Mouse (Mus musculus) forebrain, embryonic 12.5 days (tissue): Measurements from ENCODE around the gene Zc3h13. TPM values are rescaled to one million over a fixed set of nuclear protein-coding genes. Genes with fewer than 3 reads are reported as not detected.

ENCODE experiments used
- ATAC-seq: fragments of 200-750 bp; cut with Nextera tagmentation; 2 replicates; pipeline ENCODE4 v1.8.0; 2017; ENCODE audit warnings: moderate TSS enrichment; ENCODE audit not compliant: low FRiP score
- H3K27ac ChIP-seq: fragments of 300-500 bp; sonication (generic); 2 replicates; pipeline ENCODE4 v1.5.1; 2016; ENCODE audit warnings: mild to moderate bottlenecking
- H3K27me3 ChIP-seq: fragments of 300-500 bp; sonication (generic); 2 replicates; pipeline ENCODE4 v1.6.1; 2016; ENCODE audit warnings: mild to moderate bottlenecking
- H3K36me3 ChIP-seq: fragments of 300-500 bp; sonication (generic); replicated peaks from 2 replicates; pipeline ENCODE4 v1.6.1; 2016; ENCODE audit warnings: mild to moderate bottlenecking
- H3K4me1 ChIP-seq: fragments of 300-500 bp; sonication (generic); 2 replicates; pipeline ENCODE4 v1.6.1; 2016
- H3K4me2 ChIP-seq: fragments of 300-500 bp; sonication (generic); 2 replicates; pipeline ENCODE4 v1.6.1; 2016; ENCODE audit warnings: mild to moderate bottlenecking, moderate library complexity
- H3K4me3 ChIP-seq: fragments of 300-500 bp; sonication (generic); replicated peaks from 2 replicates; pipeline ENCODE4 v1.5.1; 2016; ENCODE audit warnings: mild to moderate bottlenecking
- H3K9ac ChIP-seq: fragments of 300-500 bp; sonication (generic); 2 replicates; pipeline ENCODE4 v1.6.1; 2016; ENCODE audit warnings: mild to moderate bottlenecking
- H3K9me3 ChIP-seq: fragments of 300-500 bp; sonication (generic); 2 replicates; pipeline ENCODE4 v1.6.1; 2016
- WGBS: fragments of 180-500 bp; shearing (Covaris S2); methylation state at CpG from one replicate; pipeline ENCODE4 v1.1.7; 2016; 5-methylcytosine and 5-hydroxymethylcytosine counted together
- polyA plus RNA-seq: library from polyadenylated mRNA; unstranded; fragments of >200 nt; fragmentation: Nextera tagmentation; extraction: Ambion mirVana; gene quantifications from 2 replicates; pipeline ENCODE4 v1.2.1, GENCODE M21; 2016

Gene Zc3h13
- 48.1 and 49.6 TPM in 2 replicates for polyA plus RNA-seq

DNA sequence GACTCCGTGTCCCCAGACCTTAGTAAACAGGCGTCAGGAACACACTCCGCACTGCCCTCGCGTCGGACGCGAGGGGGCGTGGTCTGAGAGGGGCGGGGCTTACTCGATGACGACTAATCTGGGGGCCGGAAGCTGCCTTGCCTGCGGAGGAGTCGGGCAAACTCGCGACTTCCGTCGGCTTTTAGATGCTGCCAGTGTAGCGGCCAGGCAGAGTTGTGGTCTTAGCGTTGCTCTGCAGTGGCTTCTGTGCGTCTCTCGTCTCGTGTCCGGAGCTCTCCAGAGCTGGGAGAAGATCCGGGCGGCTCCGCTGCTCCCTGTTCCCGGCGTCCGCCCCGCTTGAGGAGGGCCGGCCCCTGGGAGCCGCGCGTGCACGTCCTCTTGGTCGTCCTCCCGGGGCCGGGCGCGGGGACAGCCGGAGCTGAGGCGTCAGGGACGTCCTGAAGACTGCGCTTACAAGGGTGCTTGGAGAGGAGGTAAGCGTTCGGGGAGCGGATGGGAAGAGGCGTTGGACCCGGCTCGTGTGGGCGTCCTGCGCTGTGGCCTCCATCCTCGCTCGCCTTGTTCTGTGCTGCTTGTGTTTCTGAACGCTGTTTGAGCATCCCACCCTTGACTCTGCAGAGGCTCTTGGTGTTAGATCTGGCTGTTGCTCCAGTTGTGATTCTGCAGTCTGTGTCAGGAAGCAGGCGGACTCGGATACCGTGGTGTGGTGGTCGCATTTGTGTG is at the start of gene Zc3h13:
Gene Zc3h13, plus strand, starts transcription at position 181 of the 723 bp plus-strand sequence.
- ATAC-seq: peak; percentile 99
- peak within 1 kb of the TSS; percentile 90 for H3K4me2 ChIP-seq
- peak within 1 kb of the TSS; percentile 82 for H3K27ac ChIP-seq
- H3K27me3 ChIP-seq: peaks cover 5% of the 10 kb centered on the region; the same call in 1 of the 2 replicates
- under 1% methylated on average over 61 of the region's 61 CpGs for WGBS
- H3K9ac ChIP-seq: peak within 1 kb of the TSS; percentile 85
- peak within 1 kb of the TSS; percentile 88 for H3K4me3 ChIP-seq
- H3K36me3 ChIP-seq: no peaks in the 10 kb centered on the region
- H3K9me3 ChIP-seq: no peaks in the 10 kb centered on the region
- peaks cover 13% of the 10 kb centered on the region for H3K4me1 ChIP-seq

DNA sequence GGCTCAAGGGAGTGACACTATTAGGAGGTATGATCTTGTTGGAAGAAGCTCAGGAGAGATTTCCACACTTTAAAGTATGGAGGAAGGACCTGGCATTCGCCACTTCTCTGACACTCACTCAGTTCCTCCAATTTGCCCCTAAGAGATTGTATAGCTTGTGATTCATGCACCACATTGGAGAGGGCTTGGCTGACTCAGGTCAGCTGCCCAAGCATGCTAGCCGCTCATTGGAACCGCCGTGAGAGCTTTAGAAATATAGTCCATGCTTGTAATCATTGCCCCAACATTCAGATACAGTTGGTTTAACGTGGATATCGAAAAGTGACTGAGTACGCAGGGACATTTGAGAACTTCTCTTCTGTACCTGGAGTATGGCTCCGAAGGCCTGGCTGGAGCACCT is 48.6 kb upstream of the Zc3h13 start:
- Histone ChIP-seq H3K36me3 (no peaks in the 10 kb centered on the region), H3K4me2 (peak overlapping the region; percentile 32), H3K4me3 (no peak overlapping the region; the same call in 1 of the 2 replicates), H3K27ac (peak overlapping the region; percentile 93), H3K9me3 (no peaks in the 10 kb centered on the region), H3K27me3 (no peaks in the 10 kb centered on the region; the same call in 1 of the 2 replicates), H3K9ac (no peak overlapping the region), H3K4me1 (peaks cover 22% of the 10 kb centered on the region)
- ATAC-seq: peak; percentile 54; the same call in 1 of the 2 replicates
- WGBS: 38% methylated on average over 8 of the region's 8 CpGs

DNA sequence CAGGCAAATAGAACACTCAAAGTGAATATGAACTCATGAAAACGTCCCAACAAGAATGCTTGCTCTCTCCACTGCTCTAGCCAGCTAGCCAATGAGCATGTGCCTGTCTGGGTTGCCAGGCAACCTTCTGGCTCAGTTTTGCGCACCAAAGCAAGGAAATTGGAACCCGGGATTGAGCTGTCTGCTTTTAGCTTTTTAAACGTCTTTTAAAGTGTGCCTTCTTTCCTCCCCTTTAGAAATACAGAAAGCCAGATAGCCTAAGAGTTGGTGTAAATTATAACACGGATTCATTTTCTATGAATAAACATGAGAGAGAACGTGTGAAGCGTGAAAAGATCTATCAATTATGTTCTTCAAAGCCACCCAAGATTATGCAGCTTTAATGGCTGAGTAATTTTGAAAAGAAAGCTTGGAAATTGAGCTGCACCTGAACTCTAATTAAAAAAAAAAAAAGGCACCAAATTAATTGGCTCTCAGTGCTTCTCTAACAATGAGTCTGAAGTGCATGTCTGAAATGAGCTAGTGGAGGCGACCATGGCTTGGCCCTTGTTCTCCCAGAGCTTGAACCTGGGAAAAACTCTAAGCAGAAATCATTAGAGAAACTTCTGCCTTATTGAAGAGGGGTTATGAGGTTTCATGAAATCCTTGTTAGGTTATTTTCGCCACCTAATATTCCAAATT is 48.1 kb upstream of the Zc3h13 start:
- peak; percentile 90 for ATAC-seq
- H3K4me3 ChIP-seq: no peak overlapping the region; the same call in 1 of the 2 replicates
- WGBS: 9% methylated on average over 9 of the region's 9 CpGs
- H3K27ac ChIP-seq: peak overlapping the region; percentile 95
- H3K36me3 ChIP-seq: no peaks in the 10 kb centered on the region
- peaks cover 22% of the 10 kb centered on the region for H3K4me1 ChIP-seq
- H3K9me3 ChIP-seq: no peaks in the 10 kb centered on the region
- H3K27me3 ChIP-seq: no peaks in the 10 kb centered on the region; the same call in 1 of the 2 replicates
- H3K9ac ChIP-seq: no peak overlapping the region
- H3K4me2 ChIP-seq: peak overlapping the region; percentile 32

DNA sequence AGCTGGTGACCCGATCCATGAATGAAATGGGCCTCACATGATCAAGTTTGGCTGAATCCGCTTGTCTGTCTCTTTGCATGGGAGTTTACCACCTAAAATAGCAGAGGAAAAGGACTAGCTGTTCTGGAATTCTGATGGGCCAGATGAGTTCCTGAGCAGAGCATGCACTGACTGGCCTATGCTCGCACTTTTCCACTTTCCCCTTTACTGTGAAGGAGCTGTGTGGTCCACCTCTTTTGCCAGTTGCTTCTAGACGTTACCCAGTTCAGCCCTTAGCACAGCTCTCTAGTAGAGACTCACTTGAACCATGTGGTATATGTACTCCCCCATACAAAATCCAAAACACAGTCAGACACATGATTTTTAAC is 47.6 kb upstream of the Zc3h13 start:
- H3K4me3 ChIP-seq: no peak overlapping the region
- H3K9ac ChIP-seq: no peak overlapping the region
- 21% methylated on average over 4 of the region's 4 CpGs for WGBS
- peak overlapping the region; percentile 95 for H3K27ac ChIP-seq
- H3K4me1 ChIP-seq: peaks cover 22% of the 10 kb centered on the region
- peak overlapping the region; percentile 32; the same call in 1 of the 2 replicates for H3K4me2 ChIP-seq
- H3K27me3 ChIP-seq: no peaks in the 10 kb centered on the region; the same call in 1 of the 2 replicates
- H3K36me3 ChIP-seq: no peaks in the 10 kb centered on the region
- ATAC-seq: peak; percentile 52; the same call in 1 of the 2 replicates
- no peaks in the 10 kb centered on the region for H3K9me3 ChIP-seq

DNA sequence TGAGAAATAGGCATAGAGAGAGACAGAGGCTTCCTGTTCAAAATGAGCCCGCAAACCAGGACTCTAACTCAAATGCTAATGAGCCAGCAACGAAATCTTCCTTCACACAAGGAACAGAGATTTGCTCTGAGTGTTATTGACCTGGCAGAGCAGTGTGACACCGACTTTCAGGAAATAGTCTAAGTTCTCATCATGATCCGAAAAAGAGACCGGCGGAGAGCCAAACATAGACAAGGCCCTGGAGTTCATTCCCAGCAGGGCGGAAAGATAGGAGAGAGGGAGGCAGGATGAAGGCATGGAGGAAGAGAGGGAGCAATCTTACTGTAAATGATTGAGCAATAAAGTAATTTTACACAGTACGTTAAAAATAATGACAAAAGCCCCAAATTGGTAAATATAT is 47.1 kb upstream of the Zc3h13 start:
- H3K4me1 ChIP-seq: peaks cover 22% of the 10 kb centered on the region

DNA sequence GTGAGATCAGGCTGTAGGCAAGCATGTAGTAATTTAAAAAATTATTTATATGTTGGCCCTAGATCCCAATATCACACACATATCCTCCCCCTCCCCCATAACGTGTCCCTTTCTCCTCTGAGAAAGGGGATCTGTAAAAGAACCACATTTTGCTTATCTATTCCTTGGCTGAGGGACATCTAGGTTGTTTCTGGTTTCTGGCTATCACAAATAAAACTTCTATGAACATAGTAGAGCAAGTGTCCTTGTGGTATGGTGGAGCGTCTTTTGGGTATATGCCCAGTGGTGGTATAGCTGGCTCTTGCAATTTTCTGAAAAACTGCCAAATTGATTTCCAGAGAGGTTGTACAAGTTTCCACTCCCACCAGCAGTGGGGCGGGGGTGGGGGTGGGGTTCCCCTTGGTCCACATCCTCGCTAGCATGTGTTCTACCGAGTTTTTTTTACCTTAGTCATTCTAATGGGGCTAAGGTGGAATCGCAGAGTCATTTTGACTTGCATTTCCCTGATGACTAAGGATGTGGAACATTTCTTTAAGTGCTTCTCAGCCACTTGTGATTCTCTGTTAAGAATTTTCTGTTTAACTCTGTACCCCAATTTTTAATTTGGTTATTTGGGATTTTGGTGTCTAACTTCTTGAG is 46.0 kb upstream of the Zc3h13 start:
- Histone ChIP-seq H3K4me2 (no peak overlapping the region), H3K4me3 (no peak overlapping the region), H3K4me1 (peaks cover 22% of the 10 kb centered on the region), H3K27ac (peak overlapping the region; percentile 95; the same call in 1 of the 2 replicates), H3K27me3 (no peaks in the 10 kb centered on the region; the same call in 1 of the 2 replicates), H3K9me3 (no peaks in the 10 kb centered on the region), H3K9ac (no peak overlapping the region), H3K36me3 (no peaks in the 10 kb centered on the region)
- 78% methylated on average over 6 of the region's 6 CpGs for WGBS
- ATAC-seq: no peak

More for the DNA sequence above, 47.1 kb upstream of the Zc3h13 start:
- no peak overlapping the region for H3K4me2 ChIP-seq
- H3K9ac ChIP-seq: no peak overlapping the region
- ATAC-seq: no peak
- H3K4me3 ChIP-seq: no peak overlapping the region
- H3K27me3 ChIP-seq: no peaks in the 10 kb centered on the region; the same call in 1 of the 2 replicates
- peak overlapping the region; percentile 95 for H3K27ac ChIP-seq
- no peaks in the 10 kb centered on the region for H3K9me3 ChIP-seq
- 59% methylated on average over 8 of the region's 8 CpGs for WGBS
- no peaks in the 10 kb centered on the region for H3K36me3 ChIP-seq

- H3K9me3 ChIP-seq: no peaks in the 10 kb centered on the region
- no peaks in the 10 kb centered on the region; the same call in 1 of the 2 replicates for H3K27me3 ChIP-seq
- no peak for ATAC-seq
- H3K9ac ChIP-seq: no peak within 1 kb of the TSS
- H3K4me2 ChIP-seq: no peak within 1 kb of the TSS
- H3K27ac ChIP-seq: no peak within 1 kb of the TSS
- 93% methylated on average over 5 of the region's 5 CpGs for WGBS
- H3K36me3 ChIP-seq: no peaks in the 10 kb centered on the region
- peaks cover 4% of the 10 kb centered on the region; the same call in 1 of the 2 replicates for H3K4me1 ChIP-seq
- H3K4me3 ChIP-seq: no peak within 1 kb of the TSS
These were observed 42.1 kb upstream of the Zc3h13 start, which contains the start of gene Cpb2 for GRCm38 (mm10) chr14:75242087-75242486. Cpb2 (plus strand) TSS chr14:75242287.

DNA sequence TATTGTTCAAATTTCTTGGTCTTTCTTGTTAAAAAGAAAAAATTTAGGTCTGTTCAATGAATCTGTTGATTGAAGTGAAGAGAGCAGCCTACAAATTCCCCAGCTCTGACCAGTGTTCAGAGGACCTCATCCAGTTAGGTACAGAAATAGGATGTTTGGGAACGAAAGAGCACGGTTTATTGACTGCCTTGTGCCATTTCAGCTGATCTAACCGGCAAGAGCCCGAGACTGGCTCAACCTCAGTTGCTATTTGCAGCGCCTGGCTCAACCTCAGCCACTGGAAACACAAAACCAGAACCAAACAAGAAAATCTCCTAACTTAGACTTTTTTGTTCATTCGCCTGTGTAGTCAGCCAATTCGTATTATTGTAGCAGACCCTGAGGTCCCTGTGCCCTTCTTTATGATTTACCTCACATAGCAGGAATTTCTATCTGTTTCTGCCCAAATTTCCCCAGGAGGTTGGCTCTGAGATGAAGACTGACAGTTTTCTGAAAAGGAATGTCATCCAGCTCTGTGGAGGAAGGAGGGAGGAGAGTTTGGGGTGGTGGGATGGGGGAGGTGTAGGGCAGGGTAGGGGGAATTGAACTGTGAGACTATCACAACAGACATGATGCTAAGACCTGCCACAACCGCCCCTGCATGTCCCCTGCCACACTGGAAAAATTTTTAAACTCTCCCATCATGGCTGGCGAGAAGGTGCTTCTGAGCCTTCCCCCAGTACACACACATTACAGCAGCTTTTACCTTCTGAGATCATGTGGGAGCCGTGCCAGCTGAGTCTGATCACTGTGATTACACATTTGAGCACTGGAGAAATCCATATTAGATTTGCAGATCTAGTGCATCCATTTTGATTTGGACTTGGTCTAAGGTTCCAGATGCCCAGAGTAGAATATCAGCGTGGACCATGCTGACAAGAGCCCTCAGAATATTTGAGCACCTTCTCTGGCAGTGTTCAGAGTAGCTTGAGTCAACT is 37.9 kb upstream of the Zc3h13 start:
- Histone ChIP-seq H3K36me3 (no peaks in the 10 kb centered on the region), H3K4me3 (no peak overlapping the region), H3K9ac (no peak overlapping the region), H3K27me3 (no peaks in the 10 kb centered on the region), H3K27ac (0 out of 2 replicates have a peak overlapping the region, but pooled peaks have one; percentile 8), H3K4me2 (no peak overlapping the region), H3K4me1 (no peaks in the 10 kb centered on the region; the same call in 1 of the 2 replicates), H3K9me3 (no peaks in the 10 kb centered on the region)
- no peak for ATAC-seq
- WGBS: 84% methylated on average over 11 of the region's 11 CpGs

GRCm38 (mm10) chr14:75250432-75250831 is 33.7 kb upstream of the Zc3h13 start:
- H3K9ac ChIP-seq: no peak overlapping the region
- H3K36me3 ChIP-seq: no peaks in the 10 kb centered on the region
- no peak for ATAC-seq
- no peak overlapping the region for H3K4me3 ChIP-seq
- WGBS: 91% methylated on average over 3 of the region's 3 CpGs
- H3K4me1 ChIP-seq: no peaks in the 10 kb centered on the region; the same call in 1 of the 2 replicates
- H3K9me3 ChIP-seq: no peaks in the 10 kb centered on the region
- H3K27me3 ChIP-seq: no peaks in the 10 kb centered on the region
- no peak overlapping the region for H3K27ac ChIP-seq
- no peak overlapping the region for H3K4me2 ChIP-seq

DNA sequence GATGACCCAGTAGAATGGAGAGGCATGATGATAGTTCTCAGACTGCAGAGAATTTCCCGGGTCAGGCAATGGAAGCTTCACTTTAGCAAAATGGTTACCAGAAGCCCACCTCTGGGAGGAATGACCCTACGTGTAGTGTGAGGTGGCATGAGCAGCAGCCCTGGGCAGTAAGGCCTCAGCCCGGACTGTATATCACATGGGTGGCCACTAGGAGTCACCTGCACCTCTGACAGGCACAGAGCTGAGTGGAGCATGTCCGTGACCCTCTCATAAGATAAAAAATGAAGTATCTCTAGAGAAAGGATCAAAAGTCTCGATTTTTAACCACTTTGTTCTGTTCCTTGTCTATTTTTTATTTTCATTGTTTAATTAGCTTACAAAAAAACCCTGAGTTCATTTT is 27.7 kb upstream of the Zc3h13 start:
- Histone ChIP-seq H3K9ac (no peak overlapping the region), H3K27me3 (no peaks in the 10 kb centered on the region), H3K36me3 (no peaks in the 10 kb centered on the region), H3K4me2 (no peak overlapping the region), H3K4me3 (no peak overlapping the region), H3K4me1 (no peaks in the 10 kb centered on the region), H3K27ac (no peak overlapping the region), H3K9me3 (no peaks in the 10 kb centered on the region)
- 42% methylated on average over 5 of the region's 5 CpGs for WGBS
- no peak; the same call in 1 of the 2 replicates for ATAC-seq

GRCm38 (mm10) chr14:75269531-75269930 is 14.6 kb upstream of the Zc3h13 start:
- H3K36me3 ChIP-seq: no peaks in the 10 kb centered on the region
- no peak overlapping the region for H3K9ac ChIP-seq
- 90% methylated on average over 5 of the region's 5 CpGs for WGBS
- no peak overlapping the region for H3K27ac ChIP-seq
- H3K9me3 ChIP-seq: no peaks in the 10 kb centered on the region
- no peak overlapping the region for H3K4me2 ChIP-seq
- ATAC-seq: no peak
- H3K4me1 ChIP-seq: no peaks in the 10 kb centered on the region
- H3K27me3 ChIP-seq: no peaks in the 10 kb centered on the region
- no peak overlapping the region for H3K4me3 ChIP-seq
